Mouse (Mus musculus) layer of hippocampus, adult 8-10 months (tissue): ENCODE measurements around the gene Lipn. TPM values are rescaled to one million over a fixed set of nuclear protein-coding genes. Genes with fewer than 3 reads are reported as not detected.

Experiments used
- DNase-seq, 2 experiments: peaks; one replicate each; pipeline ENCODE4 v3.0.0; 2022; ENCODE audit warnings: low spot score in 2 of 2
- total RNA-seq, 4 experiments: library from RNA; stranded (reverse); gene quantifications; 2 replicates each; pipeline ENCODE4 v1.2.4; 2022

The Lipn gene
- not detected for total RNA-seq

- no peak for DNase-seq
Observed at GRCm38 (mm10) chr19:34066779-34067472, at the start of gene Lipn. TSS of gene Lipn (plus strand) at chr19:34067358.

GRCm38 (mm10) chr19:34021440-34022172, 45.6 kb upstream of the Lipn start:
- DNase-seq = no peak

- DNase-seq = no peak
Observed at GRCm38 (mm10) chr19:34022759-34023158, 44.4 kb upstream of the Lipn start.

- DNase-seq = no peak
Observed at GRCm38 (mm10) chr19:34039731-34040130, 27.4 kb upstream of the Lipn start.

- no peak for DNase-seq
Observed at GRCm38 (mm10) chr19:34043008-34043407, 24.1 kb upstream of the Lipn start.

GRCm38 (mm10) chr19:34049371-34050039, 17.7 kb upstream of the Lipn start:
- DNase-seq = no peak

GRCm38 (mm10) chr19:34051502-34051901, 15.7 kb upstream of the Lipn start:
- DNase-seq = no peak

- no peak for DNase-seq
Observed at GRCm38 (mm10) chr19:34063547-34063946, 3.6 kb upstream of the Lipn start.

- no peak for DNase-seq
Observed at GRCm38 (mm10) chr19:34064059-34064458, 3.1 kb upstream of the Lipn start.

GRCm38 (mm10) chr19:34074239-34074638, 7.1 kb downstream of the Lipn start:
- no peak for DNase-seq

- no peak for DNase-seq
Observed at GRCm38 (mm10) chr19:34078130-34078529, 11.0 kb downstream of the Lipn start.

- no peak for DNase-seq
Observed at GRCm38 (mm10) chr19:34089011-34089680, 22.0 kb downstream of the Lipn start.

- DNase-seq = no peak
Observed at GRCm38 (mm10) chr19:34095381-34095780, 28.2 kb downstream of the Lipn start.

- no peak for DNase-seq
Observed at GRCm38 (mm10) chr19:34096228-34096627, 29.1 kb downstream of the Lipn start.

- no peak for DNase-seq
Observed at GRCm38 (mm10) chr19:34100633-34101032, 33.5 kb downstream of the Lipn start, which contains the start of gene Lipm. TSS of gene Lipm (plus strand) at chr19:34100933.

- DNase-seq = no peak
Observed at GRCm38 (mm10) chr19:34101888-34102287, 34.7 kb downstream of the Lipn start.

GRCm38 (mm10) chr19:34104841-34105240, 37.7 kb downstream of the Lipn start:
- DNase-seq = no peak

- DNase-seq = no peak
Observed at GRCm38 (mm10) chr19:34119102-34119501, 51.9 kb downstream of the Lipn start.

GRCm38 (mm10) chr19:34119653-34120052, 52.5 kb downstream of the Lipn start:
- no peak for DNase-seq

GRCm38 (mm10) chr19:34120107-34120731, 53.1 kb downstream of the Lipn start:
- no peak for DNase-seq
